Mouse (Mus musculus) heart, postnatal 0 days (tissue): Measurements from ENCODE around the gene Tdo2. TPM values are rescaled to one million over a fixed set of nuclear protein-coding genes. Genes with fewer than 3 reads are reported as not detected.

Source experiments
- ATAC-seq: fragments of 200-750 bp; cut with Nextera tagmentation; 2 replicates; pipeline ENCODE4 v1.8.0; 2017; ENCODE audit warnings: low read depth, moderate number of reproducible peaks, moderate library complexity; ENCODE audit not compliant: insufficient read depth
- DNase-seq: peaks from one replicate; pipeline ENCODE4 v3.0.0-alpha.2; 2016; ENCODE audit warnings: low spot score
- H3K27ac ChIP-seq: fragments of 300-500 bp; sonication (generic); 2 replicates; pipeline ENCODE4 v1.5.1; 2014; ENCODE audit warnings: low read depth, mild to moderate bottlenecking
- H3K27me3 ChIP-seq: fragments of 300-500 bp; sonication (generic); 2 replicates; pipeline ENCODE4 v1.6.1; 2014; ENCODE audit warnings: low read length, mixed read lengths; ENCODE audit not compliant: control insufficient read depth, insufficient read depth
- H3K36me3 ChIP-seq: fragments of 300-500 bp; sonication (generic); replicated peaks from 2 replicates; pipeline ENCODE4 v1.6.1; 2014; ENCODE audit warnings: low read length, mixed read lengths; ENCODE audit not compliant: control insufficient read depth, insufficient read depth
- H3K4me1 ChIP-seq: fragments of 300-500 bp; sonication (generic); 2 replicates; pipeline ENCODE4 v1.6.1; 2014; ENCODE audit warnings: antibody characterized with exemption; ENCODE audit not compliant: control insufficient read depth, insufficient read depth
- H3K4me2 ChIP-seq: fragments of 300-500 bp; sonication (generic); 2 replicates; pipeline ENCODE4 v1.6.1; 2014; ENCODE audit warnings: low read depth, mild to moderate bottlenecking, low read length, moderate library complexity
- H3K4me3 ChIP-seq: fragments of 300-500 bp; sonication (generic); 2 replicates; pipeline ENCODE4 v1.5.1; 2014; ENCODE audit warnings: low read depth, low read length
- H3K9ac ChIP-seq: fragments of 300-500 bp; sonication (generic); replicated peaks from 2 replicates; pipeline ENCODE4 v1.6.1; 2014; ENCODE audit warnings: low read depth, low read length, mixed read lengths
- H3K9me3 ChIP-seq: fragments of 300-500 bp; sonication (generic); replicated peaks from 2 replicates; pipeline ENCODE4 v1.6.1; 2016; ENCODE audit warnings: low read length; ENCODE audit not compliant: control insufficient read depth
- CTCF ChIP-seq: IDR thresholded peaks from 2 replicates; pipeline ENCODE4 v1.5.1; 2016; ENCODE audit warnings: antibody characterized with exemption, control low read depth, low read depth
- EP300 ChIP-seq: IDR thresholded peaks from 2 replicates; pipeline ENCODE4 v1.6.1; 2016; ENCODE audit warnings: antibody characterized with exemption, low read depth
- WGBS: fragments of 180-500 bp; shearing (Covaris S2); extraction: QIAGEN DNeasy Blood & Tissue Kit; methylation state at CpG from one replicate; pipeline ENCODE4 v1.1.7; 2014; 5-methylcytosine and 5-hydroxymethylcytosine counted together
- polyA plus RNA-seq: library from polyadenylated mRNA; unstranded; fragments of >200 nt; fragmentation: Nextera tagmentation; extraction: Ambion mirVana; gene quantifications from 2 replicates; pipeline ENCODE4 v1.2.1, GENCODE M21; 2015
- total RNA-seq: library from RNA; depleted of rRNA; stranded (reverse); fragments of >200 nt; gene quantifications from 2 replicates; pipeline ENCODE4 v1.2.3, GENCODE M21; 2014; ENCODE audit warnings: low replicate concordance; rRNA removed

Gene Tdo2
- total and polyA plus RNA-seq, 2 experiments from 2014 or later: 0.07 TPM; not detected in 1

DNA sequence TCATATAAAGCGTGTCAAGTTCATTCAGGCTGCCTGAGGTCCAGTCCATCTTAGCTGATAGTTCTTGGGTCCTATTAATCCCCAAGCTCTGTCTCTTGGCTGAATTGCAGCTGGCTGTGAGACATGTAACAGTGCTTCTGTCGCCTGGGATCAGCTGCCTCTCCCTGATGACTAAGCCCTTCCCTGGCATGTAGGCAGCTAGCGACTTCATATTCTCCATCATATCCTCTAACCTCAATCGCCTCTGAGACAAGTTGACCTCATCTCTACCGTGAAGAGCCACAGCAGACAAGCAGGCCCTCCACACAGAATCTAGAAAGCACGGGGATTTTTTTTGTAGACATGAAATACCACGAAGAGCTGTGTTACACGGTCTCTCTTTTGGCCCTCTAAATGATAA is 57.8 kb downstream of the Tdo2 start:
- H3K9me3 ChIP-seq: no peaks in the 10 kb centered on the region
- H3K27ac ChIP-seq: no peak overlapping the region
- no peak overlapping the region for H3K9ac ChIP-seq
- DNase-seq: no peak
- H3K4me1 ChIP-seq: no peaks in the 10 kb centered on the region
- 65% methylated on average over 8 of the region's 8 CpGs for WGBS
- TF ChIP-seq EP300 (no peak), CTCF (no peak)
- H3K4me3 ChIP-seq: no peak overlapping the region
- ATAC-seq: no peak
- no peak overlapping the region for H3K4me2 ChIP-seq
- H3K27me3 ChIP-seq: no peaks in the 10 kb centered on the region
- no peaks in the 10 kb centered on the region for H3K36me3 ChIP-seq

DNA sequence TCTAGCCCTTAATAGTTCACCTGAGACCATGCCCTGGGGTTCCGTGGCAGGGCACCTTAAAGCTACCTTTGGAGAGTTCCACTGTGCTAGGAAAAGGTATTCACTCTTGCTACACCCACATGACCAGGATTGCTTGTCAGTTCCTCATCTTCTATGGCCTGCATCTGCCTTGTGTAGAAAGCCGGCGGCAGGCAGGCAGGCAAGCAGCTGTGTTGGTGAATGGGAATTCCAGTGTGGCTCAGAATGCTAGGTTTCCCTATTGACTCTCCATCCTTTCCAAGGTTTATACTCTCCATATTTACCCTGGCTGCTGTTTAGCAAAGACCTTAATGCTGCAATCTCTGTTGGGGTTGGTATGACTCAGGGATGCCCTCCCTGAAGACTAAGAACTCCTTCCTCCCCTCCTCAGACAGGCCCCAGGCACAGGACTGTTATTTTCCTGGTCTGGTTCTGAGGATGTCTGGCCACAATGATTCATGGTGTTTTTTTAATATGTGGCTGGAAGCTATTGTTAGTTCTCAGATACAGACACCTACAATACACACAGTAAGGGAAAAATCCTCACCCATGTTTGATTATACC is 58.6 kb downstream of the Tdo2 start:
- H3K9me3 ChIP-seq: no peaks in the 10 kb centered on the region
- ATAC-seq (no peak), DNase-seq (no peak)
- H3K27ac ChIP-seq: no peak overlapping the region
- no peaks in the 10 kb centered on the region for H3K36me3 ChIP-seq
- H3K4me2 ChIP-seq: no peak overlapping the region
- no peaks in the 10 kb centered on the region for H3K4me1 ChIP-seq
- H3K9ac ChIP-seq: no peak overlapping the region
- TF ChIP-seq EP300 (no peak), CTCF (no peak)
- H3K4me3 ChIP-seq: no peak overlapping the region
- H3K27me3 ChIP-seq: no peaks in the 10 kb centered on the region
- WGBS: 77% methylated on average over 3 of the region's 3 CpGs

DNA sequence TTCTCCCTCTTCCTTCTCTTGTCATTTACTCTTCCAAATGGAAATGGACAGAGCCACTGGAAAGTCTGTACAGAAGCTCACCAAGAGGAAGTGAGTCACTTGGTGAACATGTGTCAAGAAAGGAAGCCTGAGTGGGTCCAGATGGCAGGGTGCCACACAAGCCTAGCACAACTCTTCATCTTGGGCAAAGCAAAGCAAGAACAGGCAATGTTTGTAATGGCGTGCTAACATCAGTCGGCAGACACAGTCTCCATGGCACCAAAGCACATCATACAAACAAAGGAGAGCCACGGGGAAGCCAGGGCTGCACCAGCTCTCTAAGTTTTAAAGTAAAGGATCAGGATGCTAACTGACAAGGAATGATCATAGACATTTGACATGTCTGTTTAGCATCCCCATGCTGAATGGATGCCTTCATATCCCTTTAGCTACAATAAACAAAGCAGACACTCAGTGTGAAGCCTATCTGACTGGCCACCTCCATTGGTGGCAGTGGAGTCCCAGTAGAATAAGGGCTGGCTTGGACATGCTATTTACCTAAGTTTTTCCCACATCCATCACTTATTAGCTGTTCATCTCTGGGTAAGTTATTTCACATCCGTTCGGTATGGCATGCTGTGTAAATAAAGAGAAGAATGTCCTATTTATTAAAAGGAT is 59.8 kb downstream of the Tdo2 start:
- Histone ChIP-seq H3K27me3 (no peaks in the 10 kb centered on the region), H3K27ac (no peak overlapping the region), H3K4me3 (no peak overlapping the region), H3K9ac (no peak overlapping the region), H3K4me2 (no peak overlapping the region), H3K36me3 (no peaks in the 10 kb centered on the region), H3K4me1 (no peaks in the 10 kb centered on the region), H3K9me3 (no peaks in the 10 kb centered on the region)
- 57% methylated on average over 5 of the region's 5 CpGs for WGBS
- peak; percentile 32 for DNase-seq
- TF ChIP-seq EP300: no peak
- no peak for ATAC-seq

DNA sequence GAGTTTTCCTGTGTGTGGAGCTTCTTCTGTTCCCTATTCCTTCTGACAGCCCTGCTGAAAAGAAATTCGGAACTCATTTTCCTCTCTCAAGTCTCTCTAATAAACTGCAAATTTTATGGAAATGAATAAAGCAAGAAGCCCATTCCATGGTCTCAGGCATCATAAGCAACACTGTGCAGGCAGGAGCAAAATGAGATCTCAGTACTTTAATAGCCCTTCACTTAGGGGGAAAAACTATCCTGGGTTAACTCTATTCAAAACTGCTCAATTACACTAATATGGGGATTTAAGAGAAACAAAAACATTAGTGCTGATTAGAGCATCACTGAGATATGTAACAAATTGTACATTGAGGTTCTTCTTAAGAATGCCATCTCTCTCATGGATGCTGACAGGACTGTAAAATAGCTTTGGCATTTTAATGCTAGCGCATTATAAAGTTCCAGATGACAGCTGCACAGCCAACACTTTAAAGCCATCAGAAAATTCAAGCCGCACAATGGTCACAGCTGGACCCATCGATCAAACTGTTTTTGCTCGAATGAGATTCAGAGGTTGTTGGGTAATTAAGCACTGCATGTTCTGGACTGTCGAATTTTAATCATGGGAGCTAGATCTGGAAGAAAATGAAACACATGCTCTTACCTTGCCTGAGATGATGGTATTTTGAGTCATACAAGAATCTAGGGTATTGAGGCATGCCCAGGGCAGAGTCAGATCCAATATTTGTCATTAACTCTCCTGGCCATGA is 65.5 kb downstream of the Tdo2 start:
- no peak for TF ChIP-seq EP300
- TF ChIP-seq CTCF: no peak
- ATAC-seq (no peak), DNase-seq (no peak)
- H3K36me3 ChIP-seq: no peaks in the 10 kb centered on the region
- H3K9me3 ChIP-seq: no peaks in the 10 kb centered on the region
- no peak overlapping the region for H3K9ac ChIP-seq
- H3K4me2 ChIP-seq: no peak overlapping the region
- H3K4me1 ChIP-seq: no peaks in the 10 kb centered on the region
- H3K27ac ChIP-seq: no peak overlapping the region
- no peaks in the 10 kb centered on the region for H3K27me3 ChIP-seq
- 79% methylated on average over 6 of the region's 6 CpGs for WGBS
- no peak overlapping the region for H3K4me3 ChIP-seq

Other genes with a start within 250 kb of the Tdo2 start
- gene Ctso, start 43.6 kb downstream of the Tdo2 start, total RNA-seq: 9.6 and 12.9 TPM in 2 replicates
- 19.5 and 20.6 TPM in 2 replicates for gene Ctso, start 43.6 kb downstream of the Tdo2 start, polyA plus RNA-seq
- not detected in 2 replicates for gene Asic5, start 6.1 kb upstream of the Tdo2 start, total RNA-seq
- not detected in 2 replicates for gene Asic5, start 6.1 kb upstream of the Tdo2 start, polyA plus RNA-seq
- gene Gucy1b1, start 98.5 kb upstream of the Tdo2 start, total RNA-seq: 15.6 and 39.3 TPM in 2 replicates
- 24.3 and 27.5 TPM in 2 replicates for gene Gucy1b1, start 98.5 kb upstream of the Tdo2 start, polyA plus RNA-seq
- 23.3 and 28.7 TPM in 2 replicates for gene Gucy1a1, start 169.6 kb upstream of the Tdo2 start, total RNA-seq
- 24.6 and 25.7 TPM in 2 replicates for gene Gucy1a1, start 169.6 kb upstream of the Tdo2 start, polyA plus RNA-seq